Mouse (Mus musculus): ENCODE measurements at regions not wholly inside any gene's neighbourhood (a gene's known extent, or its start where the extent isn't known, plus 50 kb on each side); places are given as distances from the start of the nearest gene placed in this dataset.

DNA sequence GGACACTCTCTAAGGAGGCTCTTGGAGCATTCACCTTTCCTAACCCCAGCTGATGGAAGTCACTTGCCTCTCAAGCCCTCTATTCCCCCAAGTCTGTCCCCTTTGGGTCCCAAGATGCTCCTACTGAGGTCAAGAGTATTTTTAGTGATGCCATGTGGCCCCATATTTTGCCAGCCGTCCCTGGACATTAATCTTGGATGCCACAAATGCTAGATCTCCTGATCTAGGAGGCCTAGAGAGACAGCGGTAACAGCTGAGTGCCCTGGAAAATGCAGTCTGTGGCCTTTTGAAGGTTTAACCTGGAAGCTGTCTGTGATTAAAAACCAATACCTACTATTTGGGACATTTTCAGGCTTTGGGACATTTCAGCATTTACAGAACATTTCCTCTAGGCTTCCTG, 188.9 kb upstream of the Bcl6 start:
- no peak for DNase-seq

DNA sequence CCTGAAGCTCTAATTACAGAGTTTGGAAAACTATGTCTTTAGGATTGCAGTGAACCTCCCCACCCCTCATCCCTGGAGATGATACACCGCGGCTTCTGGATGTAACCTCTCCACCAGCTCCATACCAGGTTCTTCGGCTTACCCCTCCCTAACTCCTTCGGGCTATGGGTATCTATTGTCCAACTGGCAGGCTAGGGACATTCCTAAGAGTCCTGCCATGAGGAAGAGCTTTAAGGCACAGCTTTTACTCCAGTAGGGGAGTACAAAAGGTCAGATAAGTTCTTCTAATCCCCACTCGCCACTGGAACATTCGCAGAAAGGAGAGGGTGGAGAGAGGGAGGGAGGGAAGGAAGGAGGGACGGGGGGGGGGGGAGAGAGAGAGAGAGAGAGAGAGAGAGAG, 188.5 kb upstream of the Bcl6 start:
- DNase-seq: no peak

- DNase-seq: no peak
Measured at GRCm38 (mm10) chr16:24176057-24176456, 187.4 kb upstream of the Bcl6 start.

- DNase-seq: no peak
Measured at GRCm38 (mm10) chr16:24175235-24175760, 186.6 kb upstream of the Bcl6 start.

- DNase-seq: no peak
Measured at GRCm38 (mm10) chr16:24174595-24174994, 185.9 kb upstream of the Bcl6 start.

GRCm38 (mm10) chr16:24173783-24174518, 185.3 kb upstream of the Bcl6 start:
- DNase-seq: no peak

- no peak for DNase-seq
Measured at GRCm38 (mm10) chr16:24172653-24173052, 184.0 kb upstream of the Bcl6 start.

GRCm38 (mm10) chr16:24172065-24172464, 183.4 kb upstream of the Bcl6 start:
- DNase-seq: no peak

- DNase-seq: no peak
Measured at GRCm38 (mm10) chr16:24171161-24171560, 182.5 kb upstream of the Bcl6 start.

DNA sequence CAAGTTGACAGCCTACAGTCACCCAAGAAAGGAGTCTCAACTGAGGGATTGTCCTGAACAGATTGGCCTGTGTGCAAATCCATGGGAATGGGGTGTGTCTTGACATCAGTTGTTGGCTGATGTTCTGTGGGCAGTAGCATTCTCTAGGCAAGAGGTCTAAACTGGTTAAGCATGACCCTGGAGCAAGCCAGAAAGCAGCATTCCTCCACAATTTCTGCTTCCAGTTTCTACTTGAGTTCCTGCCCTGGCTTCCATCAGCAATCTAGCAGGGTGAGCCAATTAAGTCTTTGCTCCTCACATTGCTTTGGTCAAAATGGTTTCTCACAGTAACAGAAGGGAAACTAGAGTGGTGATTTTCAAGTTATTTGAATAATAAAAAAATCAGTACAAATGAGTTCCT, 177.8 kb upstream of the Bcl6 start:
- no peak for DNase-seq

DNA sequence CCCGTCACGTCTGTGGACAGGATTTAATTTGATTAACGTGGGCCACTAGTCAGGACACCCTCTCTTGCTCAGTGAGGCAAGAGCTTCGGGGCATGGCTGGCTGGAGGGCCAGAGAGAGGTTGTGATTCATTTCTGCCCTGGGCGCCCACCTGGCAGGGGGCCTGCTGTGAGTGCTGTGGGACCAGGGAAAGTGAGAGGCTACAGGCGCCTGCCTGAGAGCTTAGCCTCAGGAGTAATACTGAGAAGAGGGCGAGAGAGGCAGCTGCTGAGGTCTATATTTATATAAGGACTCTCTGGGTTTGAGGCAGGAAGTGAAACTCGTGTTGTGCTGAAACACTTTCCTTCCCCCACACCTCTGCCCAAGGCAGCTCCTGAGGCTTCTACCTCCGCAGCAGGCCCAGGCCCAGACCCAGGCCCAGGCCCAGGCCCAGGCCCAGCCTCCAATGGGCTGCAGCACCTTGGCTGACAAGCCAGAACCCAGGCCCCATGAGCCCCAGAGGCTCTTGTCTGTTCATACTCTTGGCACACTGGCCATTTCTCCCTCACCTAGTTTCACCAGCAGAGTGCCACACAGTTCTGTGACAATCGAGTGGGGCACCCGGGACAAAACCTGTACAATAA, 176.9 kb upstream of the Bcl6 start:
- peak; percentile 16 for DNase-seq

DNA sequence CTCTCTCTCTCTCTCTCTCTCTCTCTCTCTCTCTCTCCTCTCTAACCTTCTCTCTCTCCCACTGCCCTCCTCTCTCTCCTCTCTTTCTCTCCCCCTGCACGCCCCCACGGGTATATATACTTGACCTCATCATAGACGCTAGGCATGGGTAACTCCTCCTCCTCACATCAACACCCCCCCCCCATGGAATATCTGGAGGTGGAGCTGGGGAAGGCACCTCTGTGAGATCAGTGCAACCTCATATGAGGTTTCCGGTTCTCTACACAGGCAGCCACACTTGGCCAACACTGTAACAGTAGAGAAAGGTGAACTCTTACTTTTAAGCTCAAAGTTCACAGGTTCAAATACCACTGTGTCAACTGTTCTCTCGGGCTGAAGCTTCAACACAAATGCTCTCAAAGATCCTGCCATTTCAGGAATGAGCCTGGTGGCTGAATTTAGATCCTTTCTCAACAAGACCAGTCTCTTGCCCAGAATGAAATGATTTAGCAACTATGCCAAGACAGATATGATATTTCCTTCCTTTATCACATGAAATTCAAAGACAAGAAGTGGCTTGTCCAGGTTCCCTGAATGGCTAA, 172.1 kb upstream of the Bcl6 start:
- no peak for DNase-seq

DNA sequence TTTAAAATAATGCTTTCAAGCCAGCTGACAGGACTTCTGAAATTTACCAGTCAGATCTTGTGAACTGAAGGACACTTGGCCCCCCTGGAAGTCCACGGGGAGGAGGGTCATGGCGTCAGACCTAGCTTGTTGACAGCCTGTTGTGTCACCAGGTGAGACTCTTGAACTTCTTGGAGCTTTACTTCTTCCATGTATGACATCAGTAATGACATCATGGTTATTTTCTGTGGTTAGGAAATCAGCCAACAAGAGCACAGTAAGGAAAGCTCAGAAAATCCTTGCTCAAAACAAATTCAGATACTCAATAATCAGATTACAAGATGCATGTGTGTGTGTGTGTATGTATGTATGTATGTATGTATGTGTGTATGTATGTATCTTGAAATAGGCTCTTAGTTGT, 170.7 kb upstream of the Bcl6 start:
- no peak for DNase-seq

DNA sequence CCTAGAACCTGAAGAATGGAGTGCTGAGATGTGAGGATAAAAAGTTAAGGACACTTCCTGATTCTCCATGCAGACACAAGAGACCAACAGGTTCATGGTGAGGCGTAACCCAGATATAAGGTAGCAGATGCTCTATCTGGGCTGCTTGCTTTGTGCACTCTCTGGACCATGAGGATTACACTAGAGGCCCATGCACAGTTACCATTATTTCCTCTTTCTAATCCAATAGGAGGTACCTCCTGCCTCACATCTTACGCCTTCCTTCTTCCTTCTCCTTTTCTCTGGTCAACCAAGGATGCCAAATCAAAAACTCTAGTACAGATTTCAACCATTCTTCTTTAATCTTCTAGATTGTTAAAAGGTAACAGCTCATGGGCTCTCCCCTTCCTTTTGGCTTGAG, 169.1 kb upstream of the Bcl6 start:
- DNase-seq: no peak

DNA sequence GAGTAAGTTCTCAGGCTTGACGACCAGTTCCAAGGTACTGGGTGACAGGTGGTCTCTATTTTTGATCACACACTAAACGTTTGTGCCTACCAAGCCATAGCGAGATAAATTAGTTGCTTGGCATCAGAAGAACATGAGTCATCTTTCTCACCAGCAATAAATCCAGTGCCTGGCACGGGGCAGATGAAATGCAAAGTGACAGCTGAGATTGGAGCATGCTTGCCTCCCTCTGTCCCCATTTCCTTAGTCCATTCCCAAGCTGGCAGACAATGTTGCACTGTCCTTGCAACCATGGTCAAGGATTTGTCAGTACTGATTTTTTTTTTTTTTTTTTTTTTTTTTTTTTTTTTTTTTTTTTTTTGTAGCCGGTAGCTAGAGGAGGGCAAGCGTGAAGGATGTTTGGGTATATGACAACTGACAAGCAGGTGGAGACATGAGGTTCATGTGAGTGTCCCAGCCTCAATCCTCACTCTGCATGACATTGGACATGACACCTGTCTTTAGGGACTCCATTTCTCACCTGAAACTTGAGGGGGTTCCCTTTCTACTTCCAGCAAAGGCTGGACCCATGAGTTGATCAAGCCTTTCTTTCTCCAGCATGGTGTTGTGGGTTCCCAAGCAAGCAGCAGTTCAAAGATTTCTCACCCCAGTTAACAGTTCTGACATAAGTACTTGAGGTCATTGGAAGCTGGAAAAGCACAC, 168.2 kb upstream of the Bcl6 start:
- DNase-seq: peak; percentile 60

DNA sequence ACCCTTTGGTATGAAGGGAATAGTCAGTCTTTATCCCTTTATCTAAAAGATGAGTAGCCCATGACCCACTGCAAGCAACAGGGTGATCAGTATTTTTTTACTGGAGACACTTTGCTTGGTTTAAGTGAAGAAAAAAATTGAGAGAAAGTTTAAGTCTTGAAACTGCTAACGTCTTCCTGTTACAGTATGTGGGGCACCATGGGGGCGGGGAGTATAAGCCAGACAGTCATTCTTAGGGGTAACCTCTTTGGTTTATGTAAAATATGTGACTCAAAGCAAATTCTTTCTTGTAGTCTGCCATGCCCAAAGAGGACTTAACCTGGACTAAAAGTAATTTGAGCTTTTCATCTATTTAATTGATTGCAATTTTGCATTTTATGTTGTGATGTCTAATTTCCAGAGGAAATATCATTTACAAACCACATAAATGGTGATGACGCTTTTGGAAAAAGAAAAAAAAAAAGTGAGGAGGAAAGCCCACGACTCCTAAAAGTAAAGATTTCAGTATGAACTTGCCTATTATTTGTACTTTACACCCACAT, 166.2 kb upstream of the Bcl6 start:
- DNase-seq: no peak

- DNase-seq: no peak
Measured at GRCm38 (mm10) chr16:24153943-24154342, 165.3 kb upstream of the Bcl6 start.

DNA sequence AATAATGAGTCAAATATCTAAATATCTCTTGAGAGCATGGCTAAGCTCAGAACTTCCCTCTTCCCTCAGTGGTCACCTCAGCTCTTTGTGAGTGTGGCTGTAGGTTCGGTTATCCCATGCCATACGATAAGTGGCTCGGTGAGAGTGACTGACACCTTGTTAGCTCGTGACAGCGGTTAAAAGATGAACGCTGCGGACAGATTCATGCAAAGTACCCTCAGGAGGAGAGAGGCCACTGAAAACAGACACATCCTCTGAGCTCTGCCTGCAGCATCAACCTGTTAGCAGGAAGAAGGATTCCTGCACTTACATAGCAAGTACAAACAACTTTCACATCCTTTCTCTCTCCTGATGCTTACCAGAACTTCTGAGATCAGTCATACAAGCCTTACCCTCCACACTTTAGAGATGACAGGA, 163.2 kb upstream of the Bcl6 start:
- no peak for DNase-seq

GRCm38 (mm10) chr16:24151178-24151725, 162.6 kb upstream of the Bcl6 start:
- no peak for DNase-seq

GRCm38 (mm10) chr16:24150512-24150911, 161.9 kb upstream of the Bcl6 start:
- DNase-seq: no peak

- no peak for DNase-seq
Measured at GRCm38 (mm10) chr16:24149441-24149840, 160.8 kb upstream of the Bcl6 start.

DNA sequence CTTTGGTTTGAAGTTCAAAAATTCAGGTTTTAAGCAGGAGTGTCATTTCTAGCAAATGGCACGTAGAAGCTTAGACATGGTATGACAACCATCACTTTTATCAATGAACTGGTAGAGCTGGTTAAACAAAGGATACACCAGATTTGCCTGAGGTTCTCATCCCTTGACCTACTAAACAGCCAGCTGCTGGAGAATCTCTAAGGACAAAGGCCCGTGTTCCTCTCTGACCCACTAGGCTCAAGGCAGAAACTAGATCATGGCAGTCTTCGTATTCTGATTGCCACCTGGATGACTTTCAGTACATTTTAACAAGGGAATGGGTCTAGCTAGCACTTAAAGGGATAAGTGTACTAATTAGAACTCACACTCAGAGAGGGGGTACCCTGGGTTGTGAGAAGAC, 155.2 kb upstream of the Bcl6 start:
- DNase-seq: no peak
